Mouse (Mus musculus): Measurements from ENCODE around the gene Slc39a11. TPM values are rescaled to one million over a fixed set of nuclear protein-coding genes. Genes with fewer than 3 reads are reported as not detected.

Slc39a11 gene
- polyA plus RNA-seq, 1 experiment from 2014 or later = 25.4 TPM

GRCm38 (mm10) chr11:113490530-113491520 lies 159.1 kb downstream of the Slc39a11 start:
- Histone ChIP-seq H3K4me1 (ENCODE audit: insufficient read depth, low read length) (no peaks in the 10 kb centered on the region), H3K9ac (replicated peaks; ENCODE audit: low read length) (no peak overlapping the region), H3K36me3 (ENCODE audit: insufficient read depth, low read length) (no peaks in the 10 kb centered on the region), H3K9me3 (ENCODE audit: low read length) (no peaks in the 10 kb centered on the region), H3K27me3 (ENCODE audit: insufficient read depth, low read length) (no peaks in the 10 kb centered on the region), H3K27ac (ENCODE audit: low read length) (no peak overlapping the region), H3K4me2 (replicated peaks; ENCODE audit: low read depth, low read length) (no peak overlapping the region), H3K4me3 (ENCODE audit: low read length) (no peak overlapping the region)
- WGBS = 70% methylated on average over 20 of the region's 20 CpGs
- ATAC-seq (ENCODE audit: low FRiP score, low TSS enrichment) = no peak

GRCm38 (mm10) chr11:113487603-113488335 lies 162.1 kb downstream of the Slc39a11 start:
- Histone ChIP-seq H3K36me3 (ENCODE audit: insufficient read depth, low read length) (no peaks in the 10 kb centered on the region), H3K4me1 (ENCODE audit: insufficient read depth, low read length) (no peaks in the 10 kb centered on the region), H3K27me3 (ENCODE audit: insufficient read depth, low read length) (no peaks in the 10 kb centered on the region), H3K9ac (replicated peaks; ENCODE audit: low read length) (no peak overlapping the region), H3K4me2 (replicated peaks; ENCODE audit: low read depth, low read length) (no peak overlapping the region), H3K4me3 (ENCODE audit: low read length) (no peak overlapping the region), H3K27ac (ENCODE audit: low read length) (no peak overlapping the region), H3K9me3 (ENCODE audit: low read length) (no peaks in the 10 kb centered on the region)
- 31% methylated on average over 8 of the region's 8 CpGs for WGBS
- ATAC-seq (ENCODE audit: low FRiP score, low TSS enrichment) = no peak

GRCm38 (mm10) chr11:113484037-113484436 lies 165.8 kb downstream of the Slc39a11 start:
- Histone ChIP-seq H3K4me2 (replicated peaks; ENCODE audit: low read depth, low read length) (no peak overlapping the region), H3K9me3 (ENCODE audit: low read length) (no peaks in the 10 kb centered on the region), H3K9ac (replicated peaks; ENCODE audit: low read length) (no peak overlapping the region), H3K36me3 (ENCODE audit: insufficient read depth, low read length) (no peaks in the 10 kb centered on the region), H3K27me3 (ENCODE audit: insufficient read depth, low read length) (no peaks in the 10 kb centered on the region), H3K27ac (ENCODE audit: low read length) (no peak overlapping the region), H3K4me3 (ENCODE audit: low read length) (no peak overlapping the region), H3K4me1 (ENCODE audit: insufficient read depth, low read length) (no peaks in the 10 kb centered on the region)
- ATAC-seq (ENCODE audit: low FRiP score, low TSS enrichment) = no peak
- 87% methylated on average over 10 of the region's 10 CpGs for WGBS

- Histone ChIP-seq H3K36me3 (ENCODE audit: insufficient read depth, low read length) (no peaks in the 10 kb centered on the region), H3K9me3 (ENCODE audit: low read length) (no peaks in the 10 kb centered on the region), H3K27me3 (ENCODE audit: insufficient read depth, low read length) (no peaks in the 10 kb centered on the region), H3K9ac (replicated peaks; ENCODE audit: low read length) (no peak overlapping the region), H3K4me2 (replicated peaks; ENCODE audit: low read depth, low read length) (no peak overlapping the region), H3K4me3 (ENCODE audit: low read length) (no peak overlapping the region), H3K27ac (ENCODE audit: low read length) (no peak overlapping the region), H3K4me1 (ENCODE audit: insufficient read depth, low read length) (peaks cover 11% of the 10 kb centered on the region)
- 75% methylated on average over 9 of the region's 9 CpGs for WGBS
- no peak for ATAC-seq (ENCODE audit: low FRiP score, low TSS enrichment)
These were observed 172.3 kb downstream of the Slc39a11 start for GRCm38 (mm10) chr11:113477550-113477949.

GRCm38 (mm10) chr11:113476720-113477119 lies 173.2 kb downstream of the Slc39a11 start:
- Histone ChIP-seq H3K4me2 (replicated peaks; ENCODE audit: low read depth, low read length) (no peak overlapping the region), H3K36me3 (ENCODE audit: insufficient read depth, low read length) (no peaks in the 10 kb centered on the region), H3K27ac (ENCODE audit: low read length) (no peak overlapping the region), H3K4me1 (ENCODE audit: insufficient read depth, low read length) (peaks cover 11% of the 10 kb centered on the region), H3K9me3 (ENCODE audit: low read length) (no peaks in the 10 kb centered on the region), H3K27me3 (ENCODE audit: insufficient read depth, low read length) (no peaks in the 10 kb centered on the region), H3K4me3 (ENCODE audit: low read length) (no peak overlapping the region), H3K9ac (replicated peaks; ENCODE audit: low read length) (no peak overlapping the region)
- no peak for ATAC-seq (ENCODE audit: low FRiP score, low TSS enrichment)
- 47% methylated on average over 9 of the region's 9 CpGs for WGBS

GRCm38 (mm10) chr11:113475491-113475890 lies 174.4 kb downstream of the Slc39a11 start:
- Histone ChIP-seq H3K27me3 (ENCODE audit: insufficient read depth, low read length) (no peaks in the 10 kb centered on the region), H3K4me1 (ENCODE audit: insufficient read depth, low read length) (peaks cover 11% of the 10 kb centered on the region), H3K4me2 (replicated peaks; ENCODE audit: low read depth, low read length) (no peak overlapping the region), H3K27ac (ENCODE audit: low read length) (no peak overlapping the region), H3K4me3 (ENCODE audit: low read length) (no peak overlapping the region), H3K36me3 (ENCODE audit: insufficient read depth, low read length) (no peaks in the 10 kb centered on the region), H3K9ac (replicated peaks; ENCODE audit: low read length) (no peak overlapping the region), H3K9me3 (ENCODE audit: low read length) (no peaks in the 10 kb centered on the region)
- ATAC-seq (ENCODE audit: low FRiP score, low TSS enrichment) = peak; percentile 21; the same call in 1 of the 2 replicates
- 60% methylated on average over 5 of the region's 5 CpGs for WGBS

- H3K27ac ChIP-seq (ENCODE audit: low read length) = no peak overlapping the region
- no peaks in the 10 kb centered on the region for H3K9me3 ChIP-seq (ENCODE audit: low read length)
- H3K4me2 ChIP-seq (replicated peaks; ENCODE audit: low read depth, low read length) = no peak overlapping the region
- H3K4me1 ChIP-seq (ENCODE audit: insufficient read depth, low read length) = peaks cover 15% of the 10 kb centered on the region
- no peak overlapping the region for H3K4me3 ChIP-seq (ENCODE audit: low read length)
- WGBS = 54% methylated on average over 7 of the region's 7 CpGs
- no peaks in the 10 kb centered on the region for H3K36me3 ChIP-seq (ENCODE audit: insufficient read depth, low read length)
- ATAC-seq (ENCODE audit: low FRiP score, low TSS enrichment) = peak; percentile 85
- H3K9ac ChIP-seq (replicated peaks; ENCODE audit: low read length) = no peak overlapping the region
- H3K27me3 ChIP-seq (ENCODE audit: insufficient read depth, low read length) = no peaks in the 10 kb centered on the region
These were observed 175.8 kb downstream of the Slc39a11 start for GRCm38 (mm10) chr11:113473998-113474534.

- 89% methylated on average over 9 of the region's 9 CpGs for WGBS
- no peak overlapping the region for H3K4me2 ChIP-seq (replicated peaks; ENCODE audit: low read depth, low read length)
- no peak overlapping the region for H3K4me3 ChIP-seq (ENCODE audit: low read length)
- peaks cover 15% of the 10 kb centered on the region for H3K4me1 ChIP-seq (ENCODE audit: insufficient read depth, low read length)
- no peak overlapping the region for H3K9ac ChIP-seq (replicated peaks; ENCODE audit: low read length)
- no peak overlapping the region for H3K27ac ChIP-seq (ENCODE audit: low read length)
- H3K36me3 ChIP-seq (ENCODE audit: insufficient read depth, low read length) = no peaks in the 10 kb centered on the region
- H3K9me3 ChIP-seq (ENCODE audit: low read length) = no peaks in the 10 kb centered on the region
- no peak for ATAC-seq (ENCODE audit: low FRiP score, low TSS enrichment)
- H3K27me3 ChIP-seq (ENCODE audit: insufficient read depth, low read length) = no peaks in the 10 kb centered on the region
These were observed 177.9 kb downstream of the Slc39a11 start for GRCm38 (mm10) chr11:113471936-113472335.

GRCm38 (mm10) chr11:113469919-113470785 lies 179.7 kb downstream of the Slc39a11 start:
- no peaks in the 10 kb centered on the region for H3K9me3 ChIP-seq (ENCODE audit: low read length)
- WGBS = 59% methylated on average over 17 of the region's 17 CpGs
- H3K4me2 ChIP-seq (replicated peaks; ENCODE audit: low read depth, low read length) = no peak overlapping the region
- H3K4me1 ChIP-seq (ENCODE audit: insufficient read depth, low read length) = peaks cover 11% of the 10 kb centered on the region
- H3K36me3 ChIP-seq (ENCODE audit: insufficient read depth, low read length) = no peaks in the 10 kb centered on the region
- H3K9ac ChIP-seq (replicated peaks; ENCODE audit: low read length) = no peak overlapping the region
- no peak for ATAC-seq (ENCODE audit: low FRiP score, low TSS enrichment)
- no peak overlapping the region for H3K4me3 ChIP-seq (ENCODE audit: low read length)
- no peak overlapping the region for H3K27ac ChIP-seq (ENCODE audit: low read length)
- H3K27me3 ChIP-seq (ENCODE audit: insufficient read depth, low read length) = no peaks in the 10 kb centered on the region

Data from kidney, embryonic 16.5 days (tissue).